Mouse (Mus musculus): ENCODE measurements at regions not wholly inside any gene's neighbourhood (a gene's known extent, or its start where the extent isn't known, plus 50 kb on each side); places are given as distances from the start of the nearest gene placed in this dataset.

DNA sequence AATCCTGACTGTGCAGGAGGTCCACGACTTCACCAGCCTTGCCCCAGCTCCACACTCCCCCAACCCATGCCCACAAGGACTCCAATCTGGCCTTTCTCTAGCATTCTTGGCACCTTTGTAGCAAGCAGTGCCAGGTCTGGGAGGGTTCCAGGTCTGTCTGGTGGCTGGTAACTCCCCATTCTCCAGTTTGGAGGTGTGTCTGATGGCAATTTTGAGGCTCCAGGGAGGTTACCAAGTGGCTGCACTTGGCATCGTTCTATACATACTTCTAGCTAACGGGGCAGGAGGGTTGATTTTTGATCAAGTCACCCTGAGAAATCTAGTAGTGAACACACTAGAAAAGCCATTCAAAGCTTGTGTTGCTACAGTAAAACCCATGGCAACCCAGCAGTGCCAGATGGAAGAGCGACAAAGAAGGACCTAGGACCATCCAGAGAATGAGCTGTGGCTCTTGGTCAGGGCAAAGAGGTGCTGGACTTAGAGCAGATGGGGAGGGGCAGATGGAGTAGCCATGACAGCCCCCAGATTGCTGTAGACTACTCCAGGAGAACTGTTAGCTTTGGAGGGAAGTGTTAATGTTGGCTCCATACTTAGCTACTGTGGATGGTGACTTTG lies 366.2 kb upstream of the Mki67 start:
- no peak for TF ChIP-seq POLR2A (IDR thresholded peaks at IDR 0.05; ENCODE audit: extremely low read depth, insufficient read depth, low read length)
- TF ChIP-seq CTCF (IDR thresholded peaks at IDR 0.05; ENCODE audit: low read depth, low read length) = no peak
- 88% methylated on average over 4 of the region's 4 CpGs for WGBS
- no peak overlapping the region for H3K27ac ChIP-seq (replicated peaks; ENCODE audit: insufficient read depth, low read depth, low read length)
- no peak overlapping the region for H3K4me3 ChIP-seq (ENCODE audit: insufficient read depth, low read depth, low read length)
- no peaks in the 10 kb centered on the region for H3K79me2 ChIP-seq (ENCODE audit: control insufficient read depth, insufficient read depth, low read length)
- no peaks in the 10 kb centered on the region for H3K36me3 ChIP-seq (ENCODE audit: control insufficient read depth, insufficient read depth, low read length)
- H3K27me3 ChIP-seq (ENCODE audit: control insufficient read depth, insufficient read depth, low read length) = no peaks in the 10 kb centered on the region
- DNase-seq (ENCODE audit: extremely low read depth, low read depth, low spot score) = no peak
- no peaks in the 10 kb centered on the region for H3K4me1 ChIP-seq (ENCODE audit: control insufficient read depth, insufficient read depth, low read length)
- H3K9ac ChIP-seq (ENCODE audit: low read depth, low read length) = no peak overlapping the region

GRCm38 (mm10) chr7:136083005-136083404 lies 366.8 kb upstream of the Mki67 start:
- H3K27me3 ChIP-seq (ENCODE audit: control insufficient read depth, insufficient read depth, low read length) = no peaks in the 10 kb centered on the region
- WGBS = 88% methylated on average over 10 of the region's 10 CpGs

DNA sequence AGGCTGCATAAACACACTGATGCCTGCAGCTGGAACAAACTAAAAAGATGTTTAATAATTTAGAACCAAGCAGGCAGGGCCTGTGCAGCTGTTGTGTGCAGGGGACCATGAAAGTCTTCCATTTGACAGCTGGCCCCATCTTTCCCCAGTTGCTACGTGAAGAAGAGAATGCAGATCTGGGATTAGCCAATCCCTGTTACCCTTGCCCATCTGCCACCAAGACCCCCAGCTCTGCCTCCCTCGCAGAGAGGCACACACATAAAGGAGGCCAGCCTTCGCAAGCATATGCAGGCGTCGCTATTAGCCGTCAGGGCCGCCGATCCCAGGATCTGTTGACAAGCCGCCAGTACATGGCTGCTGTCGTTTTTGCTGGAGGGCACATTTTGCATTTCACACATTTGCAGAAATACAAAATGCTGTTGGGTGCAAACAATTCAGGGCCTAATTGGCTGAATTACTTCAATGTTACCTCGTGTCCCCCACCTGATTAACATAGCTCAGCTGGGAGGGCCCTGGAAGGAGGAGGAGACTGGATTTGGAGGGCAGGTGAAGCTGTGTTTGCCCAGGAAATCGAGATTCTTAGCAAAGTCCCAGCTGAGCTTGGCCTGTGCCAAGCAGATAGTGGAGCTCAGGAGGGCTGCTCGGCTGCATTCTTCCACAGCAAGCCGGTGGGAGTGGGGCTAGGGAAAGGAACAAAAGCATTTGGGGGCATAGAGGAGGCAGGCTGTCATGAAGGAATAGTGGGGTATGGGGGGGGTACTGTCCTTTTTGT lies 367.6 kb upstream of the Mki67 start:
- 37% methylated on average over 14 of the region's 14 CpGs for WGBS
- no peaks in the 10 kb centered on the region for H3K27me3 ChIP-seq (ENCODE audit: control insufficient read depth, insufficient read depth, low read length)
- DNase-seq (ENCODE audit: extremely low read depth, low read depth, low spot score) = no peak
- no peaks in the 10 kb centered on the region for H3K4me1 ChIP-seq (ENCODE audit: control insufficient read depth, insufficient read depth, low read length)
- H3K27ac ChIP-seq (replicated peaks; ENCODE audit: insufficient read depth, low read depth, low read length) = no peak overlapping the region
- no peaks in the 10 kb centered on the region for H3K36me3 ChIP-seq (ENCODE audit: control insufficient read depth, insufficient read depth, low read length)
- TF ChIP-seq POLR2A (IDR thresholded peaks at IDR 0.05; ENCODE audit: extremely low read depth, insufficient read depth, low read length) (no peak), CTCF (IDR thresholded peaks at IDR 0.05; ENCODE audit: low read depth, low read length) (no peak)
- H3K9ac ChIP-seq (ENCODE audit: low read depth, low read length) = no peak overlapping the region
- H3K79me2 ChIP-seq (ENCODE audit: control insufficient read depth, insufficient read depth, low read length) = no peaks in the 10 kb centered on the region
- no peak overlapping the region for H3K4me3 ChIP-seq (ENCODE audit: insufficient read depth, low read depth, low read length)

More at GRCm38 (mm10) chr7:136083005-136083404, 366.8 kb upstream of the Mki67 start:
- H3K27ac ChIP-seq (replicated peaks; ENCODE audit: insufficient read depth, low read depth, low read length) = no peak overlapping the region
- DNase-seq (ENCODE audit: extremely low read depth, low read depth, low spot score) = no peak
- TF ChIP-seq CTCF (IDR thresholded peaks at IDR 0.05; ENCODE audit: low read depth, low read length) (no peak), POLR2A (IDR thresholded peaks at IDR 0.05; ENCODE audit: extremely low read depth, insufficient read depth, low read length) (no peak)
- H3K79me2 ChIP-seq (ENCODE audit: control insufficient read depth, insufficient read depth, low read length) = no peaks in the 10 kb centered on the region
- no peak overlapping the region for H3K9ac ChIP-seq (ENCODE audit: low read depth, low read length)
- no peaks in the 10 kb centered on the region for H3K36me3 ChIP-seq (ENCODE audit: control insufficient read depth, insufficient read depth, low read length)
- H3K4me1 ChIP-seq (ENCODE audit: control insufficient read depth, insufficient read depth, low read length) = no peaks in the 10 kb centered on the region
- H3K4me3 ChIP-seq (ENCODE audit: insufficient read depth, low read depth, low read length) = no peak overlapping the region

GRCm38 (mm10) chr7:136088785-136089184 lies 372.6 kb upstream of the Mki67 start:
- DNase-seq (ENCODE audit: extremely low read depth, low read depth, low spot score) = no peak
- 85% methylated on average over 6 of the region's 6 CpGs for WGBS
- Histone ChIP-seq H3K27me3 (ENCODE audit: control insufficient read depth, insufficient read depth, low read length) (no peaks in the 10 kb centered on the region), H3K27ac (replicated peaks; ENCODE audit: insufficient read depth, low read depth, low read length) (no peak overlapping the region), H3K4me1 (ENCODE audit: control insufficient read depth, insufficient read depth, low read length) (no peaks in the 10 kb centered on the region), H3K36me3 (ENCODE audit: control insufficient read depth, insufficient read depth, low read length) (no peaks in the 10 kb centered on the region), H3K4me3 (ENCODE audit: insufficient read depth, low read depth, low read length) (no peak overlapping the region), H3K79me2 (ENCODE audit: control insufficient read depth, insufficient read depth, low read length) (no peaks in the 10 kb centered on the region), H3K9ac (ENCODE audit: low read depth, low read length) (no peak overlapping the region)
- TF ChIP-seq CTCF (IDR thresholded peaks at IDR 0.05; ENCODE audit: low read depth, low read length) (no peak), POLR2A (IDR thresholded peaks at IDR 0.05; ENCODE audit: extremely low read depth, insufficient read depth, low read length) (no peak)

- 76% methylated on average over 14 of the region's 14 CpGs for WGBS
- no peaks in the 10 kb centered on the region for H3K36me3 ChIP-seq (ENCODE audit: control insufficient read depth, insufficient read depth, low read length)
- H3K79me2 ChIP-seq (ENCODE audit: control insufficient read depth, insufficient read depth, low read length) = no peaks in the 10 kb centered on the region
- DNase-seq (ENCODE audit: extremely low read depth, low read depth, low spot score) = no peak
- H3K27me3 ChIP-seq (ENCODE audit: control insufficient read depth, insufficient read depth, low read length) = no peaks in the 10 kb centered on the region
- TF ChIP-seq POLR2A (IDR thresholded peaks at IDR 0.05; ENCODE audit: extremely low read depth, insufficient read depth, low read length) (no peak), CTCF (IDR thresholded peaks at IDR 0.05; ENCODE audit: low read depth, low read length) (no peak)
- H3K4me3 ChIP-seq (ENCODE audit: insufficient read depth, low read depth, low read length) = no peak overlapping the region
- H3K9ac ChIP-seq (ENCODE audit: low read depth, low read length) = no peak overlapping the region
- no peaks in the 10 kb centered on the region for H3K4me1 ChIP-seq (ENCODE audit: control insufficient read depth, insufficient read depth, low read length)
- H3K27ac ChIP-seq (replicated peaks; ENCODE audit: insufficient read depth, low read depth, low read length) = no peak overlapping the region
Measured at GRCm38 (mm10) chr7:136094681-136095360, 378.7 kb upstream of the Mki67 start.
